8 mouse cellular contexts compared by ENCODE assay signal in genomic region chr8:53511551-53512127, GRCm38 (mm10). TPM values are rescaled to one million over a fixed set of nuclear protein-coding genes. Genes with fewer than 3 reads are reported as not detected.
DNase-seq lines count a peak whose midpoint lies in the region; ATAC-seq lines count a peak whose summit lies in the region.

Aga (plus strand) TSS chr8:53511727.

- no peaks in the 10 kb centered on the region for H3K4me1 ChIP-seq in hindbrain, embryonic 14.5 days (replicated peaks; ENCODE audit: control insufficient read depth, insufficient read depth, low read length)

- ATAC-seq in hindbrain, embryonic 14.5 days (ENCODE audit: low FRiP score) = peak; percentile 99

- H3K9me3 ChIP-seq in hindbrain, embryonic 14.5 days (ENCODE audit: control insufficient read depth, low read length) = no peaks in the 10 kb centered on the region

- no peaks in the 10 kb centered on the region for H3K27me3 ChIP-seq in hindbrain, embryonic 14.5 days (ENCODE audit: control insufficient read depth, insufficient read depth, low read length)

- DNase-seq in R1 (ENCODE audit: low read depth, low spot score) = peak; percentile 94
- DNase-seq in cerebellum, postnatal 25 days = peak; percentile 90
- peak; percentile 73 to 75 for DNase-seq in frontal cortex, postnatal 25 days (ENCODE audit: low spot score in 2 of 2)
- peak; percentile 88 for DNase-seq in hindbrain, embryonic 14.5 days (ENCODE audit: low spot score)
- peak; percentile 84 for DNase-seq in layer of hippocampus, postnatal 36 days
- peak; percentile 96 for DNase-seq in lung, postnatal 36 days
- DNase-seq in retina, postnatal 1 day = peak; percentile 96
- DNase-seq in urinary bladder, adult 18-20 months (ENCODE audit: low spot score in 2 of 2) = peak; percentile 81 to 82

- H3K4me3 ChIP-seq in hindbrain, embryonic 14.5 days (replicated peaks; ENCODE audit: low read length) = peak within 1 kb of the TSS; percentile 45

- H3K4me2 ChIP-seq in hindbrain, embryonic 14.5 days (replicated peaks) = peak within 1 kb of the TSS; percentile 82

- H3K36me3 ChIP-seq in hindbrain, embryonic 14.5 days (replicated peaks; ENCODE audit: control insufficient read depth, insufficient read depth) = no peaks in the 10 kb centered on the region

- under 1% methylated on average over 24 of the region's 24 CpGs for WGBS in hindbrain, embryonic 14.5 days

- peak within 1 kb of the TSS; percentile 56 for H3K27ac ChIP-seq in hindbrain, embryonic 14.5 days

- H3K9ac ChIP-seq in hindbrain, embryonic 14.5 days = peak within 1 kb of the TSS; percentile 76

RNA-seq across cellular contexts. Expression of gene Aga, which starts in this region (rescaled TPM):
- polyA plus RNA-seq in hindbrain, embryonic 14.5 days (2014; fragmentation: Nextera tagmentation; extraction: Ambion mirVana) = 14.6 and 17.1 TPM in 2 replicates
- 1 to 10 TPM; 6.9 to 7.0 TPM for total RNA-seq in layer of hippocampus, postnatal 36 days (2021)

Comparison
In these comparisons a context has a peak if more than half of its experiments do, and no peak if none do; other contexts are left out.
1. Peak in every context shown above with its lines: DNase-seq, ATAC-seq, H3K4me3 ChIP-seq and H3K27ac ChIP-seq.